Mouse (Mus musculus): ENCODE results near the gene Popdc2.

- no peak for TF ChIP-seq GATA1 (IDR thresholded peaks at IDR 0.05; ENCODE audit: low read length)
- TF ChIP-seq TAL1 (IDR thresholded peaks at IDR 0.05; ENCODE audit: low read length), result no peak
Observed at GRCm38 (mm10) chr16:38365390-38365789, 3.4 kb downstream of the Popdc2 start.
